Mouse (Mus musculus): ENCODE measurements around the gene Mettl24.
"Not testable (repeated sequence)": the region's sequence is repeated elsewhere in the genome, so short reads cannot be mapped to it uniquely, and the experiment has no call there.

Gene Mettl24

GRCm38 (mm10) chr10:40806221-40806620 is 123.1 kb downstream of the Mettl24 start:
- DNase-seq (ENCODE audit: low spot score in 2 of 2): no peak

DNA sequence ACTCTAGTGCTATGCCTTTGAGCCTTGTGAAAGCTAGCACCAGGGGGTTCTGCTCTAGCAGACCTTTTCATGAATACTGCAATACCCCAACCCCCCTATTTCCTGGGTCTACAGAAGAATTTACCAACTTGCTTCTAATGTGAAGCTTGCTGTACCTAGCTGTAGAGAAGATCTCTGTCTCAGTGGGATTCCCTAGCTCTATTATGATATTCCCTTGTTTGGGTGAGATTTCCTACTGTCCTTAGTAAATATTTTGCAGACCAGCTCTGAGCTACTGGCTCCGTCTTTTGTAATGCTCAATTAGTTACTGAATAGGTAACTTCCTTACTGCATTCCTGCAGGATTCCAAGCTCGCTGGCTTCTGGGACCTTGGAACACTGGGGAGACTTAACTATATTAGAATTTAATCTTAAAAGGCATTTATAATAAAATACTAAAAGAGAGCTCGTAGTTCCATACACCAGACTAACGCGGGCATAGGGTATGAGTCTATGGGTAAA is 126.4 kb downstream of the Mettl24 start:
- DNase-seq (ENCODE audit: low spot score in 2 of 2): not testable (repeated sequence)

DNA sequence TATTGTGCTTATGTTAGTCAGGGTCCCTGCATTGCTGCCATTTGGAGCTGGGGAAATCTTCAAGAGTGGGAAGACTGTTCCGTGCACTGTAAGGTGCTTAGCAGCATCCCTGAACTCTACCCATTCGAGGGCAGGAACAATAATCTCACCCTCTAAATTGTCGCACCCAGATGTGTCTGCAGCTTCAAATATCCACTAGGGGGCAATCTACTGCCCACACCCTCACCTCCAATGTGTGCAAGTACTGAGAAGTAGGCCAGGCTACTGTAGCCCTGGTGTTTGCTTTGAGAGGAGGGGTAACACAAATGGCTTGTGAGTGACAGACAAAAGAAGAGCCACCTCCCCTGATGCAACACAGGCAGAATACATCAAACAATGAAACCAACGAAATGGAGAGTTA is 130.5 kb downstream of the Mettl24 start:
- DNase-seq (ENCODE audit: low spot score in 2 of 2): no peak

GRCm38 (mm10) chr10:40816471-40816870 is 133.4 kb downstream of the Mettl24 start:
- no peak for DNase-seq (ENCODE audit: low spot score in 2 of 2)

- DNase-seq (ENCODE audit: low spot score in 2 of 2): no peak
Measured at GRCm38 (mm10) chr10:40825952-40826351, 142.9 kb downstream of the Mettl24 start.

DNA sequence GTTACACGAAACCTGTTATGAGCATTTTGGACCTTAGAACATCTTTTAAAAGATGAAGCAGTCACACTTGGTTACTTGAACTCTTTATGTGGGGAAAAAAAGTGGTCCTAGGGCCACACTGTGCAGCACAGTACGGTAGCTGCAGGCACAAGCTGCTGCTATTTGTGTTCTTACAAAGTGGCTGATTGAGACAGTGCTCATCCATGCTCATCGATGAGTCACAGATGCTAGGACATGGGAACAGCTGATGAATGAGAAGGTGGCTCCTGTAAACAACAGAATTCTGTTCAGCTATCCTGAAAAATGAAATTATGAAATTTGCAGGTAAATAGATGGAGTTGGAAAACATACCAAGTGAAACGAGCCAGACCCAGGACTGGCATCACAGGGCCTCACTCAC is 144.6 kb downstream of the Mettl24 start:
- DNase-seq (ENCODE audit: low spot score in 2 of 2): no peak

GRCm38 (mm10) chr10:40830312-40830711 is 147.2 kb downstream of the Mettl24 start:
- DNase-seq (ENCODE audit: low spot score in 2 of 2): no peak

DNA sequence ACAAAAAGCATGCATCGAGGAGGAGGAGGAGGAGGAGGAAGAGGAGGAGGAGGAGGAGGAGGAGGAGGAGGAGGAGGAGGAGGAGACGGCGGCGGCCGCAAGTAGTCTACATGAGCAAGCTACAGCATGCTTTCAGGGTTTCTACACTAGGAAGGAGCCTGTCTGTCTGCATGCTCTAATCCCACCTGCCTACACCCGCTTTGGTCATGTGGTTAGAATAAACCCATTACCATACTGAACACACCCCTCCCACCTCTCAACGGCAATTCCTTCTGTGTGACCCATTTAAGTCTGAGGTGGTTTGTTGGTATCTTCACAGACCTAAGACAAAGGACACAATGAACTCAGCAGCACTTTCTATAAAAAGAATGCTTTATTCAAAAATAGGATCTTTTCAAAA is 148.2 kb downstream of the Mettl24 start:
- no peak for DNase-seq (ENCODE audit: low spot score in 2 of 2)

- DNase-seq (ENCODE audit: low spot score in 2 of 2): peak in 1 of 2 experiments; percentile 9
Measured at GRCm38 (mm10) chr10:40840086-40840485, 157.0 kb downstream of the Mettl24 start.

- DNase-seq (ENCODE audit: low spot score in 2 of 2): no peak
Measured at GRCm38 (mm10) chr10:40843841-40844240, 160.8 kb downstream of the Mettl24 start.

DNA sequence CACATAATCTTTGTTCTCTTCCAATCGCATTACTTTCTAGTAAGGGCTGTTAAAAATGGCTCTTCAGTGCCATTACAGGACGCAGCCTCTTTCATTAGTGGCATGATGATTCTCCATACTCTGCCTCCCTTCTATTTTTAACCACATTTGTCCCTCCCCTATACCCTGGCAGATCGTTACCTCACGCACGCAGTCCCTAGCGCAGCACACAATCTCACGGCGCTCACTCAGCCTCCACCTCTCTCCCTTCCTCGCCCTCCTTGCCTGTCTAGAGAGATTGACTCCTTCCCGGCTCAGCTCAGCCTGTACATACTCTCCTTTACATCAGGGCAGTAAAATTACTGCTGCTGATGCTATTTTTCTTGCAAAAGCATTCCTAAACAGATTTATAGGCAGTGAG is 161.5 kb downstream of the Mettl24 start:
- no peak for DNase-seq (ENCODE audit: low spot score in 2 of 2)

GRCm38 (mm10) chr10:40845626-40846025 is 162.5 kb downstream of the Mettl24 start:
- DNase-seq (ENCODE audit: low spot score in 2 of 2): no peak

GRCm38 (mm10) chr10:40847176-40847874 is 164.2 kb downstream of the Mettl24 start:
- DNase-seq (ENCODE audit: low spot score in 2 of 2): no peak

DNA sequence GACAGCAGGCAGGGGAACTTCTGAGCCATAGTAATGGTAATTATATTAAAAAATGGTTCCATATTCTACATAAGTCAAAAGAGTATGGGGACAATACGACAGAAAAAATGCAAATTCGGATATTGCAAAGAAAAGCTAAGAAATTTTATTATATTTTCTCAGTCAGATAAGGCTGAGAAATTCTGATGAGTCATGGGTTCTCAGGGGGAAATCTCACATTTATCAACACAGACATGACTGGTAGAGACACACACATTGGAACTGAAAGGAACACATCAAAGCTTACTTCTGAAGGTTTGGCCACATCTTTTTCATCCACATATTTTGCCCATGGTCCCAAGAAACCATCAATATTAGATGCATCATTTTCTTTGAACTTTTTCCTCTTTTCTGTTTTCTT is 167.6 kb downstream of the Mettl24 start:
- DNase-seq (ENCODE audit: low spot score in 2 of 2): no peak

DNA sequence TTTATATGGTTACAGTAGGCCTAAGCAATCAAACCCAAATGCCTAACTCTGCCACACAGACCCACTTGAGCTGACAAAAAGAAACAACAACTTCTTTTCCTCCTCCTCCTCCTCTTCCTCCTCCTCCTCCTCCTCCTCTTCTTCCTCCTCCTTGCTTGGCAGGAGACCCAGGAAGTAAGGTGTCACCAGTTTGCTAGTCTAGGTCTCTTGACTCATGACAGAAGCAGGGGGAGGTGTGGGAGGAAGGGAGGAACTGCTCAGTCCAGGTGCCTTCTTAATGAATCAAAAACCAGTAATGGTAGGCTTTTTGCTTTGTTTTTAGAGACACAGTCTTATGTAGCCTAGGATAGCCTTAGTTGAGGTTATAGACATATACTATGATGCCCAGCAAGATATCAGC is 168.1 kb downstream of the Mettl24 start:
- DNase-seq (ENCODE audit: low spot score in 2 of 2): no peak

GRCm38 (mm10) chr10:40855616-40856015 is 172.5 kb downstream of the Mettl24 start:
- no peak for DNase-seq (ENCODE audit: low spot score in 2 of 2)

DNA sequence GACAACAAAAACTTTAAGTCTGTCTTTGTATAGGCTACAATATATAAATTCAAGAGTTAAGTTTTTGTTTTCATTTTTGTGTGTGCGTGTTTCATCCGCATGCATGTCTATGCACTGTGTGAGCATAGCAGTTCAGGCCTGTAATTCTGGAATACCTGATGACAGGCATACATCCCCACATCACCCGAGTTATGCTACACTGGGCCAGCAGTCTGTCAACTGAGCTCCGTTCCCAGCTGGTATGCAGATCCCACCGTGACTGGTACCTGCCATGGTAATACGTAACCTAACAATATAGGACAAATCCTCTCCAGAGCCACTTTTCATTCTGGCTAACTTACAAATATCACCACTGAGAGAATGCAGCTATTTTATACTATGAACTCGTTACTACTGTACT is 173.6 kb downstream of the Mettl24 start:
- no peak for DNase-seq (ENCODE audit: low spot score in 2 of 2)

DNA sequence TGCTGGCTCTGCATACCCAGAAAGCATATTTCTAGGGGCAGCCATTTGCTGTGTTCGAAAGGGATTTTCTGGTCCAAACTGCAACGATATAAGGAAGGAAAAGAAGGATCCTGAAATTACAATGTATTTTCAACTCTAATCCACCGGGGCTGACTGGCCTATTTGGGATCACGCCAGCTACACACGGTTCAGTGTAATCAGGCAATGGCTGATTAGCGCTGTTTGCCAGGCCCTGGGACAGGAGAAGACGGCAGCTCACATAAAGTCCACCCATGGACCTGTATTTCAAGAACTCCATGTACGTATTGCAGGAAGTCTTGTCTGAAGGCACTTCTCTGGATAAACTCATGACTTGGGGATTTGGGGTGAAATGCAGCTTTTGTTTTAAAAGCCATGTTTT is 174.5 kb downstream of the Mettl24 start:
- no peak for DNase-seq (ENCODE audit: low spot score in 2 of 2)

All from urinary bladder, adult 18-20 months (tissue).